Mouse (Mus musculus) thymus, adult 18-20 months (tissue): ENCODE results near the gene Ncf1.

ENCODE experiments used
- DNase-seq, 2 experiments: peaks; one replicate each; pipeline ENCODE4 v3.0.0; 2022; ENCODE audit warnings: mixed read lengths in 2 of 2

Gene Ncf1

DNA sequence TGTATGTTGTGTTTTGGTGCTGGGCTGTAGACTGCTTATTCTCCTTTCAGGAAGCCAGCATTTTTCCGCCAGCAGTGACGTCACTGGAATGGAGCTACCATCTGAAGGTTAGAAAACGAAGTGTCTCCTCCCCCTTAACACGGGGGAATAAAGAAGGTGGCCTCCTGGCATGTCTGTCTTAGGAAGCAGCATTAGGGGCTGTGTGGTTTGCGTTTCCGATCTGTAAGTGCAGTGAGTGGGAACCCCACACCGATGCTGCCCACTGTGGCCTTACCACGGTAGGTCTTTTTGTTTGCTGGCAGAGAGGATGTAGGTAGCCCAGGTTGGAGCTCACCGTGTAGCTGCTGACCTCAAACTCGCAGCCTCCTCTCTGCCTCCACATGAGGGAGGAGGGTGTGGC is 22.7 kb downstream of the Ncf1 start:
- no peak for DNase-seq

DNA sequence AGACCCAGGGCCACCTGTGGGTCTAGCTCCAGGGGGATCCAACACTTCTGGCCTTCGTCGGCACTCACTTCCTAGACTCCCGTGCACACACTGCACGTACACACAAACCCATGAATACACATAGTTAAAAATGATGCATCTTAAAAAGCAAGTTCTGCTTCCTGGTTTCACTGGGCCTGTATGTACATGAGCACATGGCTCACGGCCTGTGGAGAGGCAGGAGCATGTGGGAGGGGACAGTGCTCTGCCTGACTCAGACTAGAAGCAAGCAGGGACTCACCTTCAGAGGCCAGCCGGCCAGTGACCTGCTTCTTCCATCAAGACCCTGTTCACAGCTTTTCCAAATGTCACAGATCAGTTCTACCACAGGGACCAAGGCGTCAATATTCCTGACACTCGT is 35.8 kb downstream of the Ncf1 start:
- no peak for DNase-seq

DNA sequence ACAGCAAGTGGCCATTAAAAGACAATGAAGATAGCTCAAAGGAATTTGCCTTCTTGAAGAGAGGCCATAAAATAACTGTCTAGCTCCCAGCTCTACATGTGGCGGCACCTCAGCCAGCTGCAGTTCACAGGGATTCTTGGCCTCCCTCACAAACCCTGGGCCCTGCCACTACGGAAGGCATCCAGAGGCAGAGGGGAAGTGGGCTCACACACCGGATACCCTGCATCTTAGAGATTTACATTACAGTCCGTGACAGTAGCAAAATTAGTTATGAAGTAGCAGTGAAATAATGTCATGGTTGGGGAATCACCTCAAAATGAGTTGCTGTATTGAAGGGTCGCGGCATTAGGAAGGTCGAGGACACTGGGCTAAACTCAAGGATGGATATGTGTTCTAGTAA is 40.9 kb downstream of the Ncf1 start:
- no peak for DNase-seq

DNA sequence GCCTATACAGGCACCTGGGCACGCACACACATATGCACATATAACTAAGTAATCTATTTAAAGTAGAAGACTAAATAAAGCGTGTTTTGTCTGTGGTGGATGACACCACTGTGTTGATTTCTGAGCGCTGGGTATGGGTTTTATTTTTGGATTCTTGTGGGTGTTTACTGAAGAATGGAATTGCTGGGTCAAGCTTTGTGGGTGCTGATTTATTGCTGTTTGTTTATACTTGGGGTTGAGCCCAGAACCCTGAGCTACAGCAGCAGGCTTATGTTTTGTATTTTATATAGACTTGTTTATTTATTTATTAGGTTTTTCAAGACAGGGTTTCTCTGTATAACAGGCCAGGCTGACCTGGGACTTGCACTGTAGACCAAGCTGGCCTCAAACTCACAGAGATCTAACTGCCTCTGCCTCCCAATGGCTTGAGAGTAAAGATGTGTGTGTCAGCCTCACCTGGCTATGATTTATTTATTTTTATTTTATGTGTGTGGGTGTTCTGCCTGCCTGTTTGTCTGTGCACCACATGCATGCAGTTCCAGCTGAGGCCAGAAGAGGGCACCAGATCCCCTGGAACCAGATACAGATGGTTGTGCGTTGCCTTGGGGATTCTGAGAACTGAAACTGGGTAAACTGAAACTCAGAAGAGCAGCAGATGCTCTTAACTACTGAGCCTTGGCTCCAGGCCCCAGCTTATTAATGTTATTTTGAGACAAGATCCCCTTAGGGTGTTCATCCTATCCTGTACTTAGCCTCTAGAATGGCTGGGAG is 42.3 kb downstream of the Ncf1 start:
- peak in 1 of 2 experiments; percentile 38 for DNase-seq

DNA sequence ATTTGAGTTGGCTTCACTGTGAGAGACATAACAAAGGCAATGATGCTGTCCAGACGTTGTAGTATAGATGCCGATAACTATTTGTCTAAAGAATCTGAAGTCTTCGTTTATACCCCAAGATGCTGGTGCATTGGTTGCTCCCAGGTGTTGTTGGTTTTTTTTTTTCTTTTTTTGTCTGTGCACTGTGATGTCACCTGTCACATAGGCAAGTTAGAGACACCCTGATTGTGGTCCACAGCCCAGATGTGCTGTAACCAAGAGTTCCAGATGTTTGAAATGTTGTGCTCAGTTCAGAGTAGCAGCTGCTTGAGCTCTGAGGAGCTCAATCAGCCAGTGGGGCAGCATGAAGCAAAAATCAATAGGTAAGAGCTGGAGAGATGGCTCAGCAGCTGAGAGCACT is 43.4 kb downstream of the Ncf1 start:
- DNase-seq, result no peak

DNA sequence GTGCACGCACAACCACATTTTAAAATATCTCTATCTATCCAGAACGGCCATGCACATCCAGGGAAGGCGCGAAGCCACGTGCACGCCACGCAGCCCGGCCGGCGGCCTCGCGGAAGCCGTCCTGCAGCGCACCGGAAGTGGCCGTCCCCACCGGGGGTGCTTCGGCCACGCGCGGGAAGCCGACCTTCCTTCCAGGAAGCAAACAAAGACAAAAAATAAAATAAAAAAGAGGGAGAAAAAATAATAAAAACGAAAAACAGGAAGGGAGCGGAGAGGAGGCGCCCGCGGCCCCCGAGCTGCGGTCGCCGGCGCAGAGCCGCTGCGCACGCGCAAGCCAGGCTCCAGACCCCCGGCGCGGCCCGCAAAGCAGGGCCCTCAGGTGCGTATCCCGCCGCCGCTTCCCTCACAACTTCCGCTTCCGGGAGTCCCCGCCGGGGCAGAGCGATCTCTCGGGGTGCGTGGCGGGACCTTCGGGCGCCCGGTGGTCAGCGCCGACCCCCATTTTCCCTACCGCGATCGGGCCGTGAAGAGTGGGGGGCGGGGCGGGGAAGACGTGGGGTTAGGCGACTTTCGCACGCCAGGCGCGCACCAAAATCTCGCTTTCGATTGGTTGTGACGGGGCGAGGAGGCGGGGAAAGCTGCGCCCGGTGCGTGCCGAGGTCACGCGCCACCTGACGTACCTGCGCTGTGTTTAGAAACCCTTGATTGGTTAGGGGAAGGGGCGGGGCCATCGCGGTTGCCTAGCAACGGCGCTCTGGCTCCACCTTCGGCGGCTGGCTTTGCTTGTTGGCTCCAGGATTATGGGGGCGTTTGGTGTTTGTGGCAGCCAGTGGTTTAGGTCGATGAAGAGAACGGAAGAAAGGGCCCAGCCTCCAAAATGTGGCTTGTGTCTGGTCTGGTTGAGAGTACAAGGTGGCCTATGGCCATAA is 45.3 kb downstream of the Ncf1 start, which contains the start of gene Gtf2ird2:
TSS of gene Gtf2ird2 (plus strand) at position 140 of the 929 bp plus-strand sequence.
- peak; percentile 98 to 99 for DNase-seq

DNA sequence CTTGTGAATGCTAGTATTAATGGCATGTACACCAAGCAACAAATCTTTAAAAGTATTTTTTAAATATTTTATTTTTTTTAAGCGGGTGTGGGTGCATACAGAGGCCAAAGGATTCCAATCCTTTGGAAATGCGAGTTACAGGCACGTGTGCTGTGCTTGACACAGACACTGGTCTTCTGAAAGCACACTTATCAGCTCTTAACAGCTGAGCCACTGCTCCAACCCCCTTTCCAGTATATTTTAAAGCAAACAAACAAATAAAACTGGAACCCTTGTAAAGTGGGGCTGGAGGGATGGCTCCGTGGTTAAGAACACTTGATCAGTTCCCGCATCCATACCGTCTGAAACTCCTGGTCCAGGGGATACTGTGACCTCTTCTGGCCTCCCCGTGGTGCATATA is 46.3 kb downstream of the Ncf1 start:
- DNase-seq, result no peak

DNA sequence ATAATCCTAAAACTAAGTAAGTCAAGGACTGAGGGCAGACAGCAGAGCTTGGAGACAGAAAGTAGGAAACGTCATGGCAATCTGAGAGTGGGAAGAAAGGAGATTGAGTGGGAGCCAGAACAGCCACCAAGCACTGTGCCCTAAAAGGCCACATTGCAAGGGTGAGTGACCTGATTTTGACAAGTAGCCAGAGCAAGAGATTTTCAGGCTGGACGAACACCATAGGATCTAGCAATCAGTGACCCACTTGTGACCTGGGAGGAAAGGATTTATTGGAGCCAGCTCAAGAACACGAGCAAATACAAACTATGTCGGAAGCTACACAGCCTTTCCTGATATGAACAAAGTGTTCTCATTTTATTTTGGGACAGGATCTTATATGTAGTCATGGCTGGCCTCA is 46.7 kb downstream of the Ncf1 start:
- no peak for DNase-seq

DNA sequence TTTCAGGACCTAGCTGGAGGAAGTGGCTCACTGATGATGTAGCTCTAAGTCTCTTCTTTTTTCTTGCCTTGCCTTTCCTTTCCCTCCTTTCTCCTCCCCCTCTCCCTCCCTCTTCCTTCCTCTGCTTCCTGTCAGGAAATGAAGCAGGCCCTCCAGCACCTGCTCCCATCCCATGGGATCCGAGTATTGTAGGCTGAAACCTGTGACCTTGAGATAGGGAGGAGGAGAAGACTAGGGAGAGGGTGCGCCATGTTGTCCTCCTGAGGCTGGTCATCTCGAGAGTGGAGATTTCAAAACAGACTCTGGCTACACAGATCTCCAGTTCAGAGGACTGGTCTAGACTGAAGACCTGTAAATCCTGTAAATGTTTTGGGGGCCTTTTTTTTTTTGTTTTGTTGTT is 47.3 kb downstream of the Ncf1 start:
- DNase-seq, result no peak

DNA sequence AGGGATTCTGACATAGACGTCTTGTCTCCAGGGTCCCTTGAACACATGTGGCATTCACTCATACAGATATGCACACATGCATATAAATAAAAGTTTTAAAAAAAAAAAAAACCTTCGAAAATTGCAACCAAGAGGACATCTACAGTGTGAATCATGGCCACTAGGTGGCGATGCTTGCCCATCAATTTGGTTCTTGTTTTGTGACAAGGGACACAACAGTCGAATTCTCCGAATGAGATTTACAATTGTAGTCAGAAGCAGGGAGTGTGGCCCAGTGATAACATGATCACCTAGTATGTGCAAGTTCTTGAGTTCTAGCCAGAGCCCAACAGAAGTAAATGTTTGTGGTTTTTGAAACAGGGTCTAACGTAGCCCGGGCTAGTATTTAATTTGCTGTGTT is 49.6 kb downstream of the Ncf1 start:
- DNase-seq, result peak; percentile 48 to 67

DNA sequence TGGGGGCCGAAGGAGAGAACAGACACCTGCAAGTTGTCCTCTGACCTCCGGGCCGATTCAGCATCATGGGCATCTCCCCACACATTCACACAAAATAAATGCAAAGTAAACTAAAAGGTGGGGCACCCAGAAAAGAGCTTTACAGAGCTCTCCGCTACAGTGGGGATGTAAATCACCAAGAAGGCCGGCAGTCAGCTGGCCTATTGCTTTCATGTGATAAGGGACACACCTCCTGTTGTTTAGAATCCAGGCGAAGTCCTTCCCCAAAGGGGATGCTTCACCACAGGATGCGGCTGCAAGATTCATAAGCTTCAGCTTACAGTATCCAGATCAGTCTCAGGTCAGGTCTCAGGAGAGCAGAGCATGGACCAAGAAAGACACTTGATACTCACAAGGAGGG is 50.9 kb downstream of the Ncf1 start:
- DNase-seq, result no peak

DNA sequence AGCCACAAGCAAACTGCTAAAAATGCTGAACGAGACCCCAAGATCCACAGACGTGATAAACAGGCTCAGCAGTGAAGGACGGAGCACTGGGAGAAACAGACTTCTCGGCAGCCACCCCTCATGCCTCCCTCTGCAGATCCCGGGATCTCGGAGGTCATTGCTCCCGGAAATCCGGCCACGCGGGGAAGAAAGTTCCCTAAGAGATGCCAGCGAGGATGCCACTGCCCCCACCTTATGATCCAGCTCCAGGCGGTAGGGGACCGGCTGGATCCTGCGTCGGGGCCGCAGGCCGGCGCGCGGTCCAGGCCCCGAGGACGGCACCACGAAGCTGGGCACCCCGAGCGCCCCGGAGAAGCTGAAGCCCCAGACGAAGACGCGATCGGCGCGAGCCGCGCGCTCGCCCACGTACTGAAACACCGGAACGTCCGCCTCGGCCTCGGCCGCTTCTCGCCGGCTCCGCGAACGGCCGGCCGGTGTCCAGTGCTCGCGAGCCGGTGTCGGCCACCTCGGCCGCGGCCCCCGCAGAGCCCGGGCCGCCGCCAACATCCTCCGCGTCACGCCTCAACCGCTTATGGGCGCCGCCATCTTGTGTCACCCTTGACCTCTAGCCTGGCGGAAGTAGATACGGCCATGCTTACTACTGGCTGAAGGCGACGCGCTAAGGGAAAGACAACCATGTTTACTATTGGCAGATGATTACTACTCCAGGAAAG is 53.1 kb downstream of the Ncf1 start, which contains the start of gene Rcc1l:
TSS of gene Rcc1l (minus strand) at position 606 of the 713 bp plus-strand sequence.
- DNase-seq, result peak; percentile 58 to 77

DNA sequence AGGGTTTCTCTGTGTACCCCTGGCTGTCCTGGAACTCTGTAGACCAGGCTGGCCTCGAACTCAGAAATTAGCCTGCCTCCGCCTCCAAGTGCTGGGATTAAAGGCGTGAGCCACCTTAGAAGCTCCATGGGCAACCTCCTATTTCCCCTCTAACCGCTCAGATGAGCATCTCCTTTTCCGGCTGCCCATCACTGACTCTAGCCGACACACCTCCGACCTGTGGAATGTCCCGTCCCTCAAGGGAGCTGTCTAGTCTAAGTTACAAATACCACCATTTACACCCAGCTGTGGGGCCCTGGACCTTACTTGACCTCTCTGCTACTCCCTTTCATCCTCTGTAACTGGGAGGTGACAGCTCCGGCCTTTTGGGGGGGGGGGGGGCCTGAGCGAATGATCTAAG is 53.7 kb downstream of the Ncf1 start:
- no peak for DNase-seq

DNA sequence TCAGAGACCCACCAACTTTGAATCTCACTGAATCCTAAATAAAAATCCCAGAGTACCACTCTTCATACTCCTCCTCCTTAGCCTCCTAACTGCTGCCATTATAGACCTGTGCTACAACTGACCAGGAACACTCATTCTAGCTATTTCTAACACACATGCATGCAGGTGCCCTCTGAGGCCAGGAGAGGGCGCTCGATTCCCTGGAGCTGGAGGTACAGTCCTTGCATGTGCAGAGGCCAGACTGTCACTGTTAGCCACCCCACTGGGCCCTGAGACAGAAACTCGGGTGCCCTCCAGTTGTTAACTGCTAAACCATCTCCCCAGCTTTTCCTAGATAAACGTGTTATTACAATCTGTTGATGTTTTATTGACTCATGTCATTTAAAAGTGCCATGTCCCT is 56.2 kb downstream of the Ncf1 start:
- DNase-seq, result no peak

DNA sequence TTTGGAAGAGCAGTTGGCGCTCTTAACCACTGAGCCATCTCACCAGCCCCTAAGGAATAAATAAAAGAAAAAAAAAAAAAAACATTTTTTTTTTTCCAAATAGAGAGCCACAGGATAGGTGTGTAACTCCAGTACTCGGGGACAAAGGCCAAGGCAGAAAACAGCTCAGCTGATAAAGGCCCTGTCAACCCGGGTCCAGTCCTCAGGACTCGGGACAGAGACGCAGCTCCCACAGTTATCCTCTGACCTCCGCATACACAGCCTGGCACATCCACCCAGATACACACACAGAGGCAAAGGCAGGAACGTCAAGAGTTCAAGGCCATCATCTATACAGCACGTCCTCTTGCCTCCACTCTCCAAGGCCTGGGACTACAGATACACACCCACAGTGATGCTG is 59.3 kb downstream of the Ncf1 start:
- no peak for DNase-seq
